Mouse (Mus musculus) neural tube, embryonic 13.5 days (tissue): ENCODE measurements at regions not wholly inside any gene's neighbourhood (a gene's known extent, or its start where the extent isn't known, plus 50 kb on each side); places are given as distances from the start of the nearest gene placed in this dataset.

Experiments
- ATAC-seq: fragments of 200-750 bp; cut with Nextera tagmentation; 2 replicates; pipeline ENCODE4 v1.8.0; 2017; ENCODE audit warnings: low read depth, mild to moderate bottlenecking, moderate TSS enrichment, moderate library complexity
- H3K27ac ChIP-seq: fragments of 300-500 bp; sonication (generic); replicated peaks from 2 replicates; pipeline ENCODE4 v1.5.1; 2015; ENCODE audit warnings: moderate library complexity, mild to moderate bottlenecking, inconsistent platforms
- H3K27me3 ChIP-seq: fragments of 300-500 bp; sonication (generic); 2 replicates; pipeline ENCODE4 v1.6.1; 2015; ENCODE audit warnings: mild to moderate bottlenecking, inconsistent platforms
- H3K36me3 ChIP-seq: fragments of 300-500 bp; sonication (generic); 2 replicates; pipeline ENCODE4 v1.6.1; 2015; ENCODE audit warnings: mild to moderate bottlenecking, inconsistent platforms
- H3K4me1 ChIP-seq: fragments of 300-500 bp; sonication (generic); replicated peaks from 2 replicates; pipeline ENCODE4 v1.6.1; 2015; ENCODE audit warnings: inconsistent platforms
- H3K4me2 ChIP-seq: fragments of 300-500 bp; sonication (generic); 2 replicates; pipeline ENCODE4 v1.6.1; 2015; ENCODE audit warnings: inconsistent platforms, mild to moderate bottlenecking, moderate library complexity
- H3K4me3 ChIP-seq: fragments of 300-500 bp; sonication (generic); 2 replicates; pipeline ENCODE4 v1.5.1; 2015; ENCODE audit warnings: mild to moderate bottlenecking, inconsistent platforms
- H3K9ac ChIP-seq: fragments of 300-500 bp; sonication (generic); 2 replicates; pipeline ENCODE4 v1.6.1; 2015; ENCODE audit warnings: moderate library complexity, mild to moderate bottlenecking, inconsistent platforms
- H3K9me3 ChIP-seq: fragments of 300-500 bp; sonication (generic); 2 replicates; pipeline ENCODE4 v1.6.1; 2016; ENCODE audit warnings: inconsistent platforms
- WGBS: fragments of 180-500 bp; shearing (Covaris S2); methylation state at CpG from one replicate; pipeline ENCODE4 v1.1.7; 2015; 5-methylcytosine and 5-hydroxymethylcytosine counted together

GRCm38 (mm10) chr13:85773848-85774247 lies 272.9 kb downstream of the Cox7c start:
- Histone ChIP-seq H3K4me2 (no peak overlapping the region), H3K27me3 (no peaks in the 10 kb centered on the region), H3K36me3 (no peaks in the 10 kb centered on the region), H3K9me3 (no peaks in the 10 kb centered on the region), H3K4me1 (peaks cover 4% of the 10 kb centered on the region; the same call in 1 of the 2 replicates), H3K27ac (no peak overlapping the region), H3K4me3 (no peak overlapping the region), H3K9ac (no peak overlapping the region)
- ATAC-seq: peak; percentile 95
- WGBS: 56% methylated on average over 1 of the region's 1 CpGs

GRCm38 (mm10) chr13:85771027-85771681 lies 275.6 kb downstream of the Cox7c start:
- ATAC-seq: no peak
- H3K4me2 ChIP-seq: no peak overlapping the region
- H3K27me3 ChIP-seq: no peaks in the 10 kb centered on the region
- peaks cover 4% of the 10 kb centered on the region; the same call in 1 of the 2 replicates for H3K4me1 ChIP-seq
- H3K27ac ChIP-seq: no peak overlapping the region
- H3K36me3 ChIP-seq: no peaks in the 10 kb centered on the region
- WGBS: 65% methylated on average over 3 of the region's 3 CpGs
- H3K9ac ChIP-seq: no peak overlapping the region
- no peak overlapping the region for H3K4me3 ChIP-seq
- no peaks in the 10 kb centered on the region for H3K9me3 ChIP-seq

- Histone ChIP-seq H3K36me3 (no peaks in the 10 kb centered on the region), H3K4me2 (no peak overlapping the region), H3K4me3 (no peak overlapping the region), H3K9ac (no peak overlapping the region), H3K4me1 (peaks cover 4% of the 10 kb centered on the region; the same call in 1 of the 2 replicates), H3K27ac (no peak overlapping the region), H3K9me3 (no peaks in the 10 kb centered on the region), H3K27me3 (no peaks in the 10 kb centered on the region)
- ATAC-seq: no peak
Measured at GRCm38 (mm10) chr13:85770538-85770937, 276.2 kb downstream of the Cox7c start.

DNA sequence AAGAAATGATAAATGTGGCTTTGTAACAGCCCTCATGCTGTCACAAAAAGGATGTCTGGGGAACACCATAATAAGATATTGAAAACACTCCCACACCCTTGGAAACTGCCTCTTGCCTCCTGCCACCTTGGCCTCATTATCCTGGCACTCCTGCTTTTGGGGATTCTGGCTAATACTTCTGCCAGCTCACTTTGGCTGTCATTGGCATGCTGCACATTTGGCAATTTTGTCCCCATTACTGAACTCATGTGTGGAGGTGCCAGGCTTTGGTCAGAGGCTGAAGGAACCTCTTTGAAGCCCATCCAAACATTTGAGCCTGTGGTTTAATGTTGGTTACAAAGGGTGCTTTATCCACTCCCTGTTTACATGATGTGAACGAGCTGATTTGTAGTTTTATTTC lies 278.2 kb downstream of the Cox7c start:
- Histone ChIP-seq H3K36me3 (no peaks in the 10 kb centered on the region), H3K9ac (no peak overlapping the region), H3K9me3 (no peaks in the 10 kb centered on the region), H3K4me2 (no peak overlapping the region), H3K27me3 (no peaks in the 10 kb centered on the region), H3K4me3 (no peak overlapping the region), H3K4me1 (no peaks in the 10 kb centered on the region; the same call in 1 of the 2 replicates), H3K27ac (no peak overlapping the region)
- ATAC-seq: no peak
- 79% methylated on average over 1 of the region's 1 CpGs for WGBS

- Histone ChIP-seq H3K27ac (no peak overlapping the region), H3K9ac (no peak overlapping the region), H3K9me3 (no peaks in the 10 kb centered on the region), H3K4me1 (no peaks in the 10 kb centered on the region), H3K27me3 (no peaks in the 10 kb centered on the region), H3K4me2 (no peak overlapping the region), H3K4me3 (no peak overlapping the region), H3K36me3 (no peaks in the 10 kb centered on the region)
- 89% methylated on average over 3 of the region's 3 CpGs for WGBS
- no peak for ATAC-seq
Measured at GRCm38 (mm10) chr13:85724616-85725015, 322.1 kb downstream of the Cox7c start.

- no peaks in the 10 kb centered on the region for H3K9me3 ChIP-seq
- no peak overlapping the region for H3K4me3 ChIP-seq
- H3K4me1 ChIP-seq: no peaks in the 10 kb centered on the region
- H3K27me3 ChIP-seq: no peaks in the 10 kb centered on the region
- 86% methylated on average over 5 of the region's 5 CpGs for WGBS
- no peak overlapping the region for H3K4me2 ChIP-seq
- no peaks in the 10 kb centered on the region for H3K36me3 ChIP-seq
- H3K9ac ChIP-seq: no peak overlapping the region
- no peak overlapping the region for H3K27ac ChIP-seq
- ATAC-seq: no peak
Measured at GRCm38 (mm10) chr13:85724105-85724504, 322.6 kb downstream of the Cox7c start.

GRCm38 (mm10) chr13:85720314-85720713 lies 326.4 kb downstream of the Cox7c start:
- no peak for ATAC-seq
- no peaks in the 10 kb centered on the region for H3K4me1 ChIP-seq
- no peaks in the 10 kb centered on the region for H3K27me3 ChIP-seq
- H3K27ac ChIP-seq: no peak overlapping the region
- no peaks in the 10 kb centered on the region for H3K9me3 ChIP-seq
- no peak overlapping the region for H3K4me2 ChIP-seq
- no peaks in the 10 kb centered on the region for H3K36me3 ChIP-seq
- 90% methylated on average over 3 of the region's 3 CpGs for WGBS
- no peak overlapping the region for H3K9ac ChIP-seq
- H3K4me3 ChIP-seq: no peak overlapping the region

GRCm38 (mm10) chr13:85715883-85716498 lies 330.7 kb downstream of the Cox7c start:
- H3K27me3 ChIP-seq: no peaks in the 10 kb centered on the region
- H3K4me1 ChIP-seq: no peaks in the 10 kb centered on the region
- no peaks in the 10 kb centered on the region for H3K9me3 ChIP-seq
- no peak overlapping the region for H3K4me2 ChIP-seq
- H3K27ac ChIP-seq: no peak overlapping the region
- no peak overlapping the region for H3K9ac ChIP-seq
- H3K36me3 ChIP-seq: no peaks in the 10 kb centered on the region
- no peak for ATAC-seq
- WGBS: 77% methylated on average over 2 of the region's 2 CpGs
- no peak overlapping the region for H3K4me3 ChIP-seq

- H3K27me3 ChIP-seq: no peaks in the 10 kb centered on the region
- H3K4me1 ChIP-seq: no peaks in the 10 kb centered on the region
- no peak overlapping the region for H3K4me2 ChIP-seq
- no peak overlapping the region for H3K27ac ChIP-seq
- H3K9me3 ChIP-seq: no peaks in the 10 kb centered on the region
- WGBS: 60% methylated on average over 1 of the region's 1 CpGs
- no peak for ATAC-seq
- H3K9ac ChIP-seq: no peak overlapping the region
- no peak overlapping the region for H3K4me3 ChIP-seq
- H3K36me3 ChIP-seq: no peaks in the 10 kb centered on the region
Measured at GRCm38 (mm10) chr13:85692374-85692773, 354.3 kb downstream of the Cox7c start.
